Mouse (Mus musculus) lung, embryonic 14.5 days (tissue): ENCODE measurements around the gene Sema6b. TPM values are rescaled to one million over a fixed set of nuclear protein-coding genes. Genes with fewer than 3 reads are reported as not detected.

ENCODE experiments used
- ATAC-seq: fragments of 200-750 bp; cut with Nextera tagmentation; 2 replicates; pipeline ENCODE4 v1.8.0; 2017; ENCODE audit warnings: mild to moderate bottlenecking, moderate TSS enrichment, moderate library complexity; ENCODE audit not compliant: insufficient read depth
- DNase-seq: peaks from one replicate; pipeline ENCODE4 v3.0.0-alpha.2; 2015
- H3K27ac ChIP-seq: fragments of 300-500 bp; sonication (generic); 2 replicates; pipeline ENCODE4 v1.5.1; 2014; ENCODE audit warnings: low read depth, mild to moderate bottlenecking, moderate library complexity
- H3K27me3 ChIP-seq: fragments of 300-500 bp; sonication (generic); 2 replicates; pipeline ENCODE4 v1.6.1; 2014; ENCODE audit warnings: low read length, control low read depth; ENCODE audit not compliant: insufficient read depth
- H3K36me3 ChIP-seq: fragments of 300-500 bp; sonication (generic); 2 replicates; pipeline ENCODE4 v1.6.1; 2014; ENCODE audit warnings: control low read depth; ENCODE audit not compliant: insufficient read depth
- H3K4me1 ChIP-seq: fragments of 300-500 bp; sonication (generic); 2 replicates; pipeline ENCODE4 v1.6.1; 2014; ENCODE audit warnings: antibody characterized with exemption, control low read depth; ENCODE audit not compliant: insufficient read depth
- H3K4me2 ChIP-seq: fragments of 300-500 bp; sonication (generic); 2 replicates; pipeline ENCODE4 v1.6.1; 2014; ENCODE audit warnings: mild to moderate bottlenecking
- H3K4me3 ChIP-seq: fragments of 300-500 bp; sonication (generic); 2 replicates; pipeline ENCODE4 v1.5.1; 2014; ENCODE audit warnings: low read depth, low read length
- H3K9ac ChIP-seq: fragments of 300-500 bp; sonication (generic); 2 replicates; pipeline ENCODE4 v1.6.1; 2014
- H3K9me3 ChIP-seq: fragments of 300-500 bp; sonication (generic); 2 replicates; pipeline ENCODE4 v1.6.1; 2016; ENCODE audit warnings: low read depth, low read length, control low read depth
- CTCF ChIP-seq: IDR thresholded peaks from 2 replicates; pipeline ENCODE4 v1.5.1; 2016; ENCODE audit warnings: antibody characterized with exemption, low read depth
- WGBS: fragments of 180-500 bp; shearing (Covaris S2); extraction: QIAGEN DNeasy Blood & Tissue Kit; methylation state at CpG from one replicate; pipeline ENCODE4 v1.1.7; 2014; 5-methylcytosine and 5-hydroxymethylcytosine counted together
- polyA plus RNA-seq: library from polyadenylated mRNA; unstranded; fragments of >200 nt; fragmentation: Nextera tagmentation; extraction: Ambion mirVana; gene quantifications from 2 replicates; pipeline ENCODE4 v1.2.1, GENCODE M21; 2014

The Sema6b gene
- polyA plus RNA-seq, 1 experiment from 2014 or later, result 1.8 TPM

DNA sequence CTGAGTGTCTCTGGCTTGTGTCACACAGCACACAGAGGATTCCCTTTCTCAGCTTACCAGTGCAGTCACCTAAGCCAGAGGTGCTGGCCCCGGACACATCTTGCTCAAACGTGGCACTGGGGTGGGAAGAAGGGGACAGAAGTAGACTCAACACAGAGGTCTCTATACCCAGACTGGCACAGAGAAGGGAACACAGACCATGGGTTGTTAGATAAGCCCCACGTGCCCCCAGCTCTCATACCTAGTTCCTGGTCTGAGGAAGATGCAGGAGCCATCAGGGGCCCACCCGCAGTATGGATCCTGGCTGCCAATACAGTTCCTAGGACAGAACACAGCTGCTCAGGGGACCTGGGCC, 14.9 kb downstream of the Sema6b start:
- H3K27me3 ChIP-seq, result peaks cover 43% of the 10 kb centered on the region
- H3K4me1 ChIP-seq, result no peaks in the 10 kb centered on the region
- ATAC-seq (no peak), DNase-seq (no peak)
- H3K9me3 ChIP-seq, result peaks cover 9% of the 10 kb centered on the region
- 79% methylated on average over 4 of the region's 4 CpGs for whole genome bisulfite sequencing
- no peak overlapping the region for H3K4me3 ChIP-seq
- no peaks in the 10 kb centered on the region for H3K36me3 ChIP-seq
- no peak overlapping the region for H3K27ac ChIP-seq
- H3K9ac ChIP-seq, result no peak overlapping the region
- no peak for TF ChIP-seq CTCF
- H3K4me2 ChIP-seq, result no peak overlapping the region

DNA sequence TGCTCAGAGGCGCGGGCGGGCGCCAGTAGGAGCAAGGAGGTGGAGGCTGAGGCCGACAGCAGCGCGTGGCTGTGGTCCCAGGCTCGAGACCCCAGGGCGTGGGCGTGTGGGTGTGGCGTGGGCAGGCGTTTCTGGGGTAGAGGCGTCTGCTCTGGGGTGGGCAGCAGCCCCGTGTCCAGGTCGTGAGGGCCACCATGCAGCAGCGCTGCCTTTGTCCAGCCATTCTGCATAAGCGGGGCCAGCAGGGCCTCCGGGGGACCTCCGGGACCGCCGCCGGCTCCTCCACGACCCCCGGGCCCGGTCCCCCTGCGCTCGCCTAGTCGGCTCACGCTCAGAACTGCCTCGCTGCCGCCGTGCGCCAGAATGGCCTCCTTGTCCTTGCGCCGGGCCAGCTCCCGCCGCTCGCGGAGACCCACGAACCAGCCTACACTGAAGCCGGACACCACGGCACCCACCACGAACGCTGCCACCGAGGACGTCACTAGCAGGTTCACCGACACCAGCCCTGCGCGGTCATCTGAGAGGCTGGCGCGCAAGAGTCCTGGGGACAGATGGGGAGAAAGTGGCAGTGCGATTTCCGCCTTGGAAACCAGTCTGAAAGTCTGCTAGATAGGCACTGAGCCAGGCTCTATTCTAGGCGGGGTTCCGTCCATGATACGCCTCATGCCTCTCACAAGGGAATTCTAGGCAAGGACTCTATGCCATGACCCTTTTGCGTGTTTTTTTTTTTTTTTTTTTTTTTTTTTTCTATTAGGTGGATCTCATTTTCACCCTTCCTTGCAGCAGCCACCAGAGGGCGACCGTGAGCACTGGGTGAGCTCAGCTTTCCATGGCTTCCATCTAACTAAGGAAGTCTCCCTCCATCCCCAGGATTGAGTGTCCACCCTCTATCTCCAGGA, 15.5 kb downstream of the Sema6b start:
- WGBS, result 6% methylated on average over 54 of the region's 59 CpGs
- H3K27me3 ChIP-seq, result peaks cover 50% of the 10 kb centered on the region
- peak; percentile 81 for TF ChIP-seq CTCF
- peak overlapping the region; percentile 49 for H3K9ac ChIP-seq
- no peaks in the 10 kb centered on the region for H3K4me1 ChIP-seq
- no peak overlapping the region for H3K27ac ChIP-seq
- H3K9me3 ChIP-seq, result peaks cover 9% of the 10 kb centered on the region
- peak overlapping the region; percentile 39 for H3K4me3 ChIP-seq
- H3K36me3 ChIP-seq, result no peaks in the 10 kb centered on the region
- DNase-seq, result peak; percentile 68
- H3K4me2 ChIP-seq, result peak overlapping the region; percentile 77
- 0 out of 2 replicates have a peak, but pooled peaks have one; percentile 20 for ATAC-seq

GRCm38 (mm10) chr17:56123681-56124340, 16.3 kb downstream of the Sema6b start:
- DNase-seq (no peak), ATAC-seq (no peak)
- H3K36me3 ChIP-seq, result no peaks in the 10 kb centered on the region
- H3K4me1 ChIP-seq, result no peaks in the 10 kb centered on the region
- peak overlapping the region; percentile 49; the same call in 1 of the 2 replicates for H3K9ac ChIP-seq
- H3K27me3 ChIP-seq, result peaks cover 58% of the 10 kb centered on the region
- no peak for TF ChIP-seq CTCF
- peak overlapping the region; percentile 77 for H3K4me2 ChIP-seq
- H3K9me3 ChIP-seq, result peaks cover 9% of the 10 kb centered on the region
- 37% methylated on average over 58 of the region's 59 CpGs for WGBS
- H3K4me3 ChIP-seq, result peak overlapping the region; percentile 39
- no peak overlapping the region for H3K27ac ChIP-seq

DNA sequence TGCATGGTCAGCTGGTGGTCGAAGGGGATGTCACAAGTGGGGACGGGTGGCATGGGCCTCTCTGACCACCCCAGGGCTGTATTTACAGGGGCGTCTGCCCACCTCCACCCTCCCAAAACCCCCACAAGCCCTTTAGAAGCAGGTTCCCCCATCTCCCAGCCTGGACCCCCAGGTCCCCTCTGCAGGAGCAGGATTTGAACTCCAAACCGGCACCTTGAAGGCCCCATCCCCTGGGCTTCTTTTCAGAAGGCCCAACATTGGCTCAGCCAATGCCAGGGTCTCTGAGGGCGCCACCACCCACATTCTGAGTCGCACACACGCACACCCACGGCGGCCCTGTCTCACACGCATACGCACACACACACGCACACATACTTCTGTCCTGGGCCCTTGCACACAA, 17.0 kb downstream of the Sema6b start:
- H3K9ac ChIP-seq, result no peak overlapping the region
- no peak overlapping the region for H3K27ac ChIP-seq
- H3K4me3 ChIP-seq, result no peak overlapping the region
- TF ChIP-seq CTCF, result no peak
- H3K4me2 ChIP-seq, result no peak overlapping the region
- peaks cover 64% of the 10 kb centered on the region for H3K27me3 ChIP-seq
- no peaks in the 10 kb centered on the region for H3K36me3 ChIP-seq
- H3K4me1 ChIP-seq, result no peaks in the 10 kb centered on the region
- peaks cover 9% of the 10 kb centered on the region for H3K9me3 ChIP-seq
- ATAC-seq (no peak), DNase-seq (no peak)
- WGBS, result 87% methylated on average over 12 of the region's 12 CpGs

- Histone ChIP-seq H3K4me1 (no peaks in the 10 kb centered on the region), H3K27me3 (peaks cover 71% of the 10 kb centered on the region), H3K27ac (no peak within 1 kb of the TSS), H3K4me3 (no peak within 1 kb of the TSS), H3K36me3 (no peaks in the 10 kb centered on the region), H3K9me3 (peaks cover 9% of the 10 kb centered on the region), H3K9ac (no peak within 1 kb of the TSS), H3K4me2 (no peak within 1 kb of the TSS)
- ATAC-seq (no peak), DNase-seq (no peak)
- 36% methylated on average over 2 of the region's 2 CpGs for WGBS
- TF ChIP-seq CTCF, result no peak
These were observed 18.3 kb downstream of the Sema6b start, which contains the start of gene Lrg1 for GRCm38 (mm10) chr17:56121826-56122225. Gene Lrg1, minus strand, starts transcription at chr17:56122001.

DNA sequence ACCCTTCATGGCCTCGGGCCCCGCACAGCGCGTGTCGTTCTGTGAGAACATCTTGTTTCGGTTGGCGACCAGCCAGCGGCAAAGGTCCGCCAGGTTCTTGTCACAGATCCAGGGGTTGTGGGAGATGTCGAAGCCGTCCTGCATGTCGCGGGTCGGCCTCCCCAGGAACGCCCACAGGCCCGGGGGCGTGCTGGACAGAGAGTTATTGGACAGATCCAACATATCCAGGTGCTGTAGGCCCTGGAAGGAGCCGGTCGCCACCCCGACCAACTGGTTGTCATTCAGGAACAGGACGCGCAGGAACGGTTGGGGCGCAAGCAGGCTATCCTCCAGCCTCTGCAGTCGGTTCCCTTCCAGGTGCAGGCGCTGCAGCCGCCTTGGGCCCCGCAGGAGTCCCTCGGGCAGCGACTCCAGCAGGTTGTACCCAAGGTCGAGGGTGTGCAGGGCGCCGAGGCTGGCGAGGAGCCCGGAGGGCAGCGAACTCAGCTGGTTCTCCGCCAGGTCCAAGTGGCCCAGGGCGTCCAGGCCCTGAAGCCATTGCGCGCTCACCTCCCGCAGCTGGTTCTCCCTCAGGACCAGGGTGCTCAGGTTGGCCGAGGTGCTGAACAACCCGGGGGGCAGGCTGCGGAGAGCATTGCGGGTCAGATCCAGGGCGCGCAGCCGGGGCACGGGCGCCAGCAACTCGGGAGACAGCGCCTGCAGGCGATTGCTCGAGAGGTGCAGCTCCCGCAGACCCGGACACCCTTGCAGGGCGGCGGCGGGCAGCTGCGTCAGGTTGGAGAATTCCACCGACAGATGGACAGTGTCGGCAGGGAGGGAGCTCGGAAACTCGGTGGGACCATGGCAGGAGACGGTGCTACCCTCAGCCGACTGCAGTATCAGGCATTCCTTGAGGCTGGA, 19.9 kb downstream of the Sema6b start:
- ATAC-seq (no peak), DNase-seq (no peak)
- peak overlapping the region; percentile 37; the same call in 1 of the 2 replicates for H3K4me2 ChIP-seq
- no peak overlapping the region for H3K27ac ChIP-seq
- no peak overlapping the region for H3K9ac ChIP-seq
- peaks cover 9% of the 10 kb centered on the region for H3K9me3 ChIP-seq
- no peaks in the 10 kb centered on the region for H3K36me3 ChIP-seq
- H3K4me1 ChIP-seq, result no peaks in the 10 kb centered on the region
- no peak for TF ChIP-seq CTCF
- H3K27me3 ChIP-seq, result peaks cover 74% of the 10 kb centered on the region
- 0 out of 2 replicates have a peak overlapping the region, but pooled peaks have one; percentile 6 for H3K4me3 ChIP-seq
- 4% methylated on average over 66 of the region's 66 CpGs for WGBS
